In genomic region chr9:70847627-70848051, GRCm38 (mm10) we compare ENCODE assay signal across 8 mouse cellular contexts.
DNase-seq lines count a peak whose midpoint lies in the region; ATAC-seq lines count a peak whose summit lies in the region.

No protein-coding gene starts in this region.

- H3K4me1 ChIP-seq in midbrain, embryonic 13.5 days (replicated peaks): 0 out of 2 replicates have a peak, but pooled peaks cover 4% of the 10 kb centered on the region
- H3K4me1 ChIP-seq in midbrain, embryonic 11.5 days (ENCODE audit: control insufficient read depth, insufficient read depth, low read length): peaks cover 3% of the 10 kb centered on the region; the same call in 1 of the 2 replicates
- peaks cover 8% of the 10 kb centered on the region; the same call in 1 of the 2 replicates for H3K4me1 ChIP-seq in hindbrain, embryonic 15.5 days (replicated peaks)

- 40% methylated on average over 8 of the region's 8 CpGs for WGBS in midbrain, embryonic 13.5 days
- WGBS in midbrain, embryonic 11.5 days: 40% methylated on average over 8 of the region's 8 CpGs
- 54% methylated on average over 8 of the region's 8 CpGs for WGBS in hindbrain, embryonic 15.5 days

- peak overlapping the region; percentile 2; the same call in 1 of the 2 replicates for H3K4me2 ChIP-seq in midbrain, embryonic 13.5 days (replicated peaks)
- H3K4me2 ChIP-seq in midbrain, embryonic 11.5 days: no peak overlapping the region; the same call in 1 of the 2 replicates
- H3K4me2 ChIP-seq in hindbrain, embryonic 15.5 days: no peak overlapping the region

- H3K36me3 ChIP-seq in midbrain, embryonic 13.5 days: no peaks in the 10 kb centered on the region
- no peaks in the 10 kb centered on the region for H3K36me3 ChIP-seq in midbrain, embryonic 11.5 days (ENCODE audit: control insufficient read depth, insufficient read depth, low read length)
- no peaks in the 10 kb centered on the region for H3K36me3 ChIP-seq in hindbrain, embryonic 15.5 days

- no peak overlapping the region for H3K27ac ChIP-seq in midbrain, embryonic 13.5 days
- no peak overlapping the region for H3K27ac ChIP-seq in midbrain, embryonic 11.5 days (ENCODE audit: low read depth, low read length)
- 0 out of 2 replicates have a peak overlapping the region, but pooled peaks have one; percentile 63 for H3K27ac ChIP-seq in hindbrain, embryonic 15.5 days (replicated peaks)

- H3K4me3 ChIP-seq in midbrain, embryonic 13.5 days (replicated peaks): no peak overlapping the region
- no peak overlapping the region for H3K4me3 ChIP-seq in midbrain, embryonic 11.5 days (ENCODE audit: low read depth, low read length)
- no peak overlapping the region for H3K4me3 ChIP-seq in hindbrain, embryonic 15.5 days

- H3K9ac ChIP-seq in midbrain, embryonic 13.5 days (replicated peaks): no peak overlapping the region
- no peak overlapping the region for H3K9ac ChIP-seq in midbrain, embryonic 11.5 days (ENCODE audit: low read length)
- no peak overlapping the region for H3K9ac ChIP-seq in hindbrain, embryonic 15.5 days

- no peaks in the 10 kb centered on the region for H3K27me3 ChIP-seq in midbrain, embryonic 13.5 days
- H3K27me3 ChIP-seq in midbrain, embryonic 11.5 days (ENCODE audit: control insufficient read depth, insufficient read depth, low read length): no peaks in the 10 kb centered on the region
- no peaks in the 10 kb centered on the region for H3K27me3 ChIP-seq in hindbrain, embryonic 15.5 days

- no peak for DNase-seq in midbrain, embryonic 11.5 days (ENCODE audit: low spot score, missing footprints)
- peak; percentile 43 to 51 for DNase-seq in lung, postnatal 4 days
- DNase-seq in layer of hippocampus, adult 8-10 months (ENCODE audit: low spot score in 2 of 2): no peak
- DNase-seq in left cerebral cortex, adult 11 months (ENCODE audit: low spot score): no peak

- ATAC-seq in midbrain, embryonic 13.5 days: no peak
- no peak for ATAC-seq in midbrain, embryonic 11.5 days (ENCODE audit: low FRiP score)
- peak; percentile 87 for ATAC-seq in erythroblast, adult 5-6 weeks (replicated peaks; ENCODE audit: low FRiP score, poor library complexity, severe bottlenecking)
- no peak for ATAC-seq in hindbrain, embryonic 15.5 days (ENCODE audit: low FRiP score, low read depth)
- ATAC-seq in cerebellum, adult (ENCODE audit: insufficient number of reproducible peaks, low FRiP score, low TSS enrichment): no peak

- no peaks in the 10 kb centered on the region for H3K9me3 ChIP-seq in midbrain, embryonic 13.5 days
- no peaks in the 10 kb centered on the region for H3K9me3 ChIP-seq in midbrain, embryonic 11.5 days (ENCODE audit: control insufficient read depth, low read length)
- no peaks in the 10 kb centered on the region for H3K9me3 ChIP-seq in hindbrain, embryonic 15.5 days

Comparison
In these comparisons a context has a peak if more than half of its experiments do, and no peak if none do; other contexts are left out.
1. DNase-seq: peak in lung, postnatal 4 days (2 of 2); none in midbrain, embryonic 11.5 days (single experiment), layer of hippocampus, adult 8-10 months (0 of 2) and left cerebral cortex, adult 11 months (single experiment).